Mouse (Mus musculus) spleen, adult 2 months (tissue): ENCODE measurements around the gene Zfp809.

ENCODE experiments used
- CTCF ChIP-seq: fragments of 200-500 bp; IDR thresholded peaks from 2 replicates; pipeline ENCODE4 v1.5.1; 2011; ENCODE audit warnings: mild to moderate bottlenecking, inconsistent platforms; ENCODE audit not compliant: insufficient read depth, insufficient read length, insufficient replicate concordance; ENCODE audit errors: extremely low read depth
- POLR2A ChIP-seq: fragments of 200-500 bp; IDR thresholded peaks from 2 replicates; pipeline ENCODE4 v1.6.1; 2011; ENCODE audit warnings: low read depth, low read length, inconsistent platforms

DNA sequence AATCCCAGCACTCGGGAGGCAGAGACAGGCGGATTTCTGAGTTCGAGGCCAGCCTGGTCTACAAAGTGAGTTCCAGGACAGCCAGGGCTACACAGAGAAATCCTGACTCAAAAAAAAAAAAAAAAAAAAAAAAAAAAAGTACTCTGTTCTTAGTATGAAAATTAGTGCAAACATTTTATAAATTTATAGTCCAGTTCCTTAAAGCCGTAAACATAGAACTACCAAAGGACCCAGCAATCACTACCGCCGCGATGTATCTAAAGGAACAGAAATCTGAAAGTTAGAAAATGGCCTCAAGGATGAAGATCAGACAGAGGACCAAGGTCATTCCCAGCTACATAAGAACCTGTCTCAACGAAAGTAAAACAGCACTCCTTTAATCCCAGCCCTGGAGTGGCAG, 33.3 kb downstream of the Zfp809 start:
- TF ChIP-seq CTCF, result no peak
- TF ChIP-seq POLR2A, result no peak
